Mouse (Mus musculus) small intestine, adult 2 months (tissue): ENCODE measurements around the gene Csnk2b.

ENCODE experiments used
- CTCF ChIP-seq: fragments of 200-500 bp; IDR thresholded peaks from 2 replicates; pipeline ENCODE4 v1.5.1; 2012; ENCODE audit warnings: low read depth, mild to moderate bottlenecking, control low read depth, inconsistent platforms, low read length, moderate library complexity, mixed read lengths; ENCODE audit not compliant: insufficient replicate concordance, insufficient read length; ENCODE audit errors: extremely low read depth
- POLR2A ChIP-seq: fragments of 200-500 bp; IDR thresholded peaks from 2 replicates; pipeline ENCODE4 v1.6.1; 2012; ENCODE audit warnings: low read depth, mild to moderate bottlenecking, control low read depth, inconsistent platforms, low read length, moderate library complexity

- TF ChIP-seq CTCF (no peak), POLR2A (no peak)
Observed at GRCm38 (mm10) chr17:35094475-35095365, 27.1 kb downstream of the Csnk2b start.
